Mouse (Mus musculus) hindbrain, embryonic 12.5 days (tissue): ENCODE results near the gene H2afy2. TPM values are rescaled to one million over a fixed set of nuclear protein-coding genes. Genes with fewer than 3 reads are reported as not detected.

Experiments used
- ATAC-seq: fragments of 200-750 bp; cut with Nextera tagmentation; 2 replicates; pipeline ENCODE4 v1.8.0; 2017; ENCODE audit warnings: moderate TSS enrichment; ENCODE audit not compliant: low FRiP score
- H3K27ac ChIP-seq: fragments of 300-500 bp; sonication (generic); 2 replicates; pipeline ENCODE4 v1.5.1; 2016; ENCODE audit warnings: mild to moderate bottlenecking
- H3K27me3 ChIP-seq: fragments of 300-500 bp; sonication (generic); 2 replicates; pipeline ENCODE4 v1.6.1; 2016; ENCODE audit warnings: mild to moderate bottlenecking
- H3K36me3 ChIP-seq: fragments of 300-500 bp; sonication (generic); 2 replicates; pipeline ENCODE4 v1.6.1; 2016; ENCODE audit warnings: mild to moderate bottlenecking
- H3K4me1 ChIP-seq: fragments of 300-500 bp; sonication (generic); 2 replicates; pipeline ENCODE4 v1.6.1; 2016
- H3K4me2 ChIP-seq: fragments of 300-500 bp; sonication (generic); replicated peaks from 2 replicates; pipeline ENCODE4 v1.6.1; 2016; ENCODE audit warnings: mild to moderate bottlenecking
- H3K4me3 ChIP-seq: fragments of 300-500 bp; sonication (generic); 2 replicates; pipeline ENCODE4 v1.5.1; 2016; ENCODE audit warnings: mild to moderate bottlenecking
- H3K9ac ChIP-seq: fragments of 300-500 bp; sonication (generic); 2 replicates; pipeline ENCODE4 v1.6.1; 2016; ENCODE audit warnings: mild to moderate bottlenecking, moderate library complexity
- H3K9me3 ChIP-seq: fragments of 300-500 bp; sonication (generic); replicated peaks from 2 replicates; pipeline ENCODE4 v1.6.1; 2016; ENCODE audit warnings: mild to moderate bottlenecking
- WGBS: fragments of 180-500 bp; shearing (Covaris S2); methylation state at CpG from one replicate; pipeline ENCODE4 v1.1.7; 2016; 5-methylcytosine and 5-hydroxymethylcytosine counted together
- polyA plus RNA-seq: library from polyadenylated mRNA; unstranded; fragments of >200 nt; fragmentation: Nextera tagmentation; extraction: Ambion mirVana; gene quantifications from 2 replicates; pipeline ENCODE4 v1.2.1, GENCODE M21; 2016

Gene H2afy2
- polyA plus RNA-seq, 1 experiment from 2014 or later, result 340 TPM

- H3K9me3 ChIP-seq, result no peaks in the 10 kb centered on the region
- no peak for ATAC-seq
- H3K4me2 ChIP-seq, result peak overlapping the region; percentile 57
- H3K4me3 ChIP-seq, result peak overlapping the region; percentile 93
- no peaks in the 10 kb centered on the region for H3K27me3 ChIP-seq
- 25% methylated on average over 9 of the region's 9 CpGs for WGBS
- H3K27ac ChIP-seq, result peak overlapping the region; percentile 62
- peaks cover 3% of the 10 kb centered on the region; the same call in 1 of the 2 replicates for H3K36me3 ChIP-seq
- H3K9ac ChIP-seq, result peak overlapping the region; percentile 99; the same call in 1 of the 2 replicates
- H3K4me1 ChIP-seq, result peaks cover 23% of the 10 kb centered on the region
These were observed 2.4 kb downstream of the H2afy2 start for GRCm38 (mm10) chr10:61781461-61782128.

- no peak for ATAC-seq
- no peak overlapping the region for H3K4me3 ChIP-seq
- no peak overlapping the region for H3K27ac ChIP-seq
- H3K27me3 ChIP-seq, result peaks cover 10% of the 10 kb centered on the region
- H3K9ac ChIP-seq, result no peak overlapping the region
- H3K9me3 ChIP-seq, result no peaks in the 10 kb centered on the region
- peaks cover 13% of the 10 kb centered on the region; the same call in 1 of the 2 replicates for H3K36me3 ChIP-seq
- peaks cover 28% of the 10 kb centered on the region for H3K4me1 ChIP-seq
- H3K4me2 ChIP-seq, result no peak overlapping the region
- 56% methylated on average over 6 of the region's 6 CpGs for WGBS
These were observed 17.1 kb downstream of the H2afy2 start for GRCm38 (mm10) chr10:61766806-61767205.

- peak; percentile 39; the same call in 1 of the 2 replicates for ATAC-seq
- peaks cover 13% of the 10 kb centered on the region; the same call in 1 of the 2 replicates for H3K36me3 ChIP-seq
- no peak overlapping the region for H3K4me2 ChIP-seq
- peaks cover 28% of the 10 kb centered on the region for H3K4me1 ChIP-seq
- no peaks in the 10 kb centered on the region for H3K9me3 ChIP-seq
- H3K4me3 ChIP-seq, result no peak overlapping the region
- no peak overlapping the region for H3K27ac ChIP-seq
- peaks cover 10% of the 10 kb centered on the region for H3K27me3 ChIP-seq
- 26% methylated on average over 5 of the region's 5 CpGs for WGBS
- no peak overlapping the region for H3K9ac ChIP-seq
These were observed 18.4 kb downstream of the H2afy2 start for GRCm38 (mm10) chr10:61765558-61765957.

- Histone ChIP-seq H3K27ac (no peak overlapping the region), H3K9ac (no peak overlapping the region), H3K4me1 (peaks cover 28% of the 10 kb centered on the region), H3K9me3 (no peaks in the 10 kb centered on the region), H3K27me3 (peaks cover 10% of the 10 kb centered on the region), H3K4me3 (no peak overlapping the region), H3K36me3 (peaks cover 7% of the 10 kb centered on the region; the same call in 1 of the 2 replicates), H3K4me2 (no peak overlapping the region)
- ATAC-seq, result no peak
- WGBS, result 69% methylated on average over 8 of the region's 8 CpGs
These were observed 19.3 kb downstream of the H2afy2 start for GRCm38 (mm10) chr10:61764689-61765088.

GRCm38 (mm10) chr10:61759869-61760268 lies 24.1 kb downstream of the H2afy2 start:
- Histone ChIP-seq H3K9ac (no peak overlapping the region), H3K27me3 (peaks cover 6% of the 10 kb centered on the region), H3K36me3 (peaks cover 27% of the 10 kb centered on the region), H3K27ac (no peak overlapping the region), H3K4me3 (no peak overlapping the region), H3K4me1 (peaks cover 7% of the 10 kb centered on the region), H3K4me2 (no peak overlapping the region), H3K9me3 (no peaks in the 10 kb centered on the region)
- WGBS, result 61% methylated on average over 6 of the region's 6 CpGs
- no peak for ATAC-seq

GRCm38 (mm10) chr10:61758904-61759303 lies 25.0 kb downstream of the H2afy2 start:
- Histone ChIP-seq H3K4me2 (no peak overlapping the region), H3K36me3 (peaks cover 37% of the 10 kb centered on the region), H3K4me3 (no peak overlapping the region), H3K27me3 (peaks cover 2% of the 10 kb centered on the region; the same call in 1 of the 2 replicates), H3K27ac (no peak overlapping the region), H3K4me1 (peaks cover 3% of the 10 kb centered on the region), H3K9me3 (no peaks in the 10 kb centered on the region), H3K9ac (no peak overlapping the region)
- WGBS, result 90% methylated on average over 2 of the region's 2 CpGs
- no peak for ATAC-seq

GRCm38 (mm10) chr10:61757022-61757421 lies 26.9 kb downstream of the H2afy2 start:
- no peak overlapping the region for H3K27ac ChIP-seq
- H3K36me3 ChIP-seq, result peaks cover 54% of the 10 kb centered on the region
- H3K27me3 ChIP-seq, result no peaks in the 10 kb centered on the region
- no peak for ATAC-seq
- H3K4me2 ChIP-seq, result no peak overlapping the region
- H3K4me3 ChIP-seq, result no peak overlapping the region
- 92% methylated on average over 14 of the region's 14 CpGs for WGBS
- H3K9me3 ChIP-seq, result no peaks in the 10 kb centered on the region
- H3K4me1 ChIP-seq, result peaks cover 3% of the 10 kb centered on the region
- no peak overlapping the region for H3K9ac ChIP-seq

GRCm38 (mm10) chr10:61753071-61753470 lies 30.9 kb downstream of the H2afy2 start:
- Histone ChIP-seq H3K36me3 (peaks cover 90% of the 10 kb centered on the region), H3K4me1 (no peaks in the 10 kb centered on the region), H3K4me3 (no peak overlapping the region), H3K27ac (no peak overlapping the region), H3K4me2 (no peak overlapping the region), H3K27me3 (no peaks in the 10 kb centered on the region), H3K9ac (no peak overlapping the region), H3K9me3 (no peaks in the 10 kb centered on the region)
- 97% methylated on average over 23 of the region's 23 CpGs for WGBS
- no peak for ATAC-seq

GRCm38 (mm10) chr10:61751534-61752219 lies 32.3 kb downstream of the H2afy2 start:
- H3K9ac ChIP-seq, result no peak overlapping the region
- no peaks in the 10 kb centered on the region for H3K4me1 ChIP-seq
- H3K9me3 ChIP-seq, result no peaks in the 10 kb centered on the region
- no peak overlapping the region for H3K27ac ChIP-seq
- 83% methylated on average over 20 of the region's 20 CpGs for WGBS
- no peak overlapping the region for H3K4me3 ChIP-seq
- H3K4me2 ChIP-seq, result no peak overlapping the region
- no peak for ATAC-seq
- peaks cover 93% of the 10 kb centered on the region for H3K36me3 ChIP-seq
- no peaks in the 10 kb centered on the region for H3K27me3 ChIP-seq

GRCm38 (mm10) chr10:61750014-61750413 lies 33.9 kb downstream of the H2afy2 start:
- no peaks in the 10 kb centered on the region for H3K4me1 ChIP-seq
- H3K27ac ChIP-seq, result no peak overlapping the region
- no peak for ATAC-seq
- H3K4me2 ChIP-seq, result no peak overlapping the region
- H3K9ac ChIP-seq, result no peak overlapping the region
- 85% methylated on average over 9 of the region's 9 CpGs for WGBS
- peaks cover 95% of the 10 kb centered on the region for H3K36me3 ChIP-seq
- H3K9me3 ChIP-seq, result no peaks in the 10 kb centered on the region
- H3K4me3 ChIP-seq, result no peak overlapping the region
- no peaks in the 10 kb centered on the region for H3K27me3 ChIP-seq

- H3K27ac ChIP-seq, result no peak overlapping the region
- no peak overlapping the region for H3K4me2 ChIP-seq
- H3K9me3 ChIP-seq, result no peaks in the 10 kb centered on the region
- H3K36me3 ChIP-seq, result peaks cover 96% of the 10 kb centered on the region
- no peak overlapping the region for H3K9ac ChIP-seq
- H3K4me1 ChIP-seq, result no peaks in the 10 kb centered on the region
- H3K27me3 ChIP-seq, result no peaks in the 10 kb centered on the region
- H3K4me3 ChIP-seq, result no peak overlapping the region
- no peak for ATAC-seq
- WGBS, result 91% methylated on average over 13 of the region's 13 CpGs
These were observed 36.6 kb downstream of the H2afy2 start for GRCm38 (mm10) chr10:61747302-61747701.

- H3K36me3 ChIP-seq, result peaks cover 97% of the 10 kb centered on the region
- 87% methylated on average over 4 of the region's 4 CpGs for WGBS
- no peak for ATAC-seq
- no peak overlapping the region for H3K9ac ChIP-seq
- no peaks in the 10 kb centered on the region for H3K27me3 ChIP-seq
- H3K4me2 ChIP-seq, result no peak overlapping the region
- no peak overlapping the region for H3K4me3 ChIP-seq
- no peak overlapping the region for H3K27ac ChIP-seq
- no peaks in the 10 kb centered on the region for H3K4me1 ChIP-seq
- H3K9me3 ChIP-seq, result no peaks in the 10 kb centered on the region
These were observed 38.8 kb downstream of the H2afy2 start for GRCm38 (mm10) chr10:61745133-61745532.
